Mouse (Mus musculus) midbrain, embryonic 16.5 days (tissue): ENCODE measurements around the gene Aimp1. TPM values are rescaled to one million over a fixed set of nuclear protein-coding genes. Genes with fewer than 3 reads are reported as not detected.

Source experiments
- ATAC-seq: fragments of 200-750 bp; cut with Nextera tagmentation; 2 replicates; pipeline ENCODE4 v1.8.0; 2017; ENCODE audit warnings: moderate TSS enrichment
- H3K27ac ChIP-seq: fragments of 300-500 bp; sonication (generic); 2 replicates; pipeline ENCODE4 v1.5.1; 2014; ENCODE audit warnings: mild to moderate bottlenecking, low read length, mixed read lengths
- H3K27me3 ChIP-seq: fragments of 300-500 bp; sonication (generic); 2 replicates; pipeline ENCODE4 v1.6.1; 2014; ENCODE audit warnings: low read depth, low read length, mixed read lengths; ENCODE audit not compliant: control insufficient read depth, insufficient read depth
- H3K36me3 ChIP-seq: fragments of 300-500 bp; sonication (generic); 2 replicates; pipeline ENCODE4 v1.6.1; 2014; ENCODE audit warnings: mild to moderate bottlenecking, low read length, moderate library complexity, mixed read lengths; ENCODE audit not compliant: control insufficient read depth, insufficient read depth
- H3K4me1 ChIP-seq: fragments of 300-500 bp; sonication (generic); 2 replicates; pipeline ENCODE4 v1.6.1; 2014; ENCODE audit warnings: mild to moderate bottlenecking, low read length, mixed read lengths; ENCODE audit not compliant: control insufficient read depth, insufficient read depth
- H3K4me2 ChIP-seq: fragments of 300-500 bp; sonication (generic); 2 replicates; pipeline ENCODE4 v1.6.1; 2014; ENCODE audit warnings: mild to moderate bottlenecking, low read length, mixed read lengths
- H3K4me3 ChIP-seq: fragments of 300-500 bp; sonication (generic); 2 replicates; pipeline ENCODE4 v1.5.1; 2014; ENCODE audit warnings: low read depth, mild to moderate bottlenecking, low read length, moderate library complexity, mixed read lengths
- H3K9ac ChIP-seq: fragments of 300-500 bp; sonication (generic); 2 replicates; pipeline ENCODE4 v1.6.1; 2014; ENCODE audit warnings: low read depth, low read length, mixed read lengths
- H3K9me3 ChIP-seq: fragments of 300-500 bp; sonication (generic); replicated peaks from 2 replicates; pipeline ENCODE4 v1.6.1; 2014; ENCODE audit warnings: mild to moderate bottlenecking, low read length, mixed read lengths; ENCODE audit not compliant: control insufficient read depth, poor library complexity, severe bottlenecking
- WGBS: fragments of 180-500 bp; shearing (Covaris S2); extraction: QIAGEN DNeasy Blood & Tissue Kit; methylation state at CpG from one replicate; pipeline ENCODE4 v1.1.7; 2014; 5-methylcytosine and 5-hydroxymethylcytosine counted together
- polyA plus RNA-seq: library from polyadenylated mRNA; unstranded; fragments of >200 nt; fragmentation: Nextera tagmentation; extraction: Ambion mirVana; gene quantifications from 2 replicates; pipeline ENCODE4 v1.2.1, GENCODE M21; 2015

The Aimp1 gene
- polyA plus RNA-seq, 1 experiment from 2014 or later = 59.7 TPM

- 59% methylated on average over 2 of the region's 2 CpGs for WGBS
Observed at GRCm38 (mm10) chr3:132655955-132656354, 28.2 kb downstream of the Aimp1 start.

GRCm38 (mm10) chr3:132653959-132654358, 30.2 kb downstream of the Aimp1 start:
- WGBS = 82% methylated on average over 7 of the region's 7 CpGs

More at GRCm38 (mm10) chr3:132655955-132656354, 28.2 kb downstream of the Aimp1 start:
- ATAC-seq = no peak
- Histone ChIP-seq H3K4me3 (no peak overlapping the region), H3K36me3 (peaks cover 6% of the 10 kb centered on the region), H3K27me3 (no peaks in the 10 kb centered on the region), H3K9ac (no peak overlapping the region), H3K27ac (no peak overlapping the region), H3K9me3 (no peaks in the 10 kb centered on the region), H3K4me1 (no peaks in the 10 kb centered on the region), H3K4me2 (no peak overlapping the region)

GRCm38 (mm10) chr3:132651776-132652175, 32.4 kb downstream of the Aimp1 start:
- Histone ChIP-seq H3K4me3 (no peak overlapping the region), H3K4me2 (no peak overlapping the region), H3K9me3 (no peaks in the 10 kb centered on the region), H3K9ac (no peak overlapping the region), H3K27ac (no peak overlapping the region), H3K4me1 (no peaks in the 10 kb centered on the region), H3K36me3 (no peaks in the 10 kb centered on the region), H3K27me3 (no peaks in the 10 kb centered on the region)
- 88% methylated on average over 3 of the region's 3 CpGs for WGBS
- no peak for ATAC-seq

More at GRCm38 (mm10) chr3:132653959-132654358, 30.2 kb downstream of the Aimp1 start:
- H3K27ac ChIP-seq = no peak overlapping the region
- no peaks in the 10 kb centered on the region for H3K9me3 ChIP-seq
- H3K4me1 ChIP-seq = no peaks in the 10 kb centered on the region
- H3K4me2 ChIP-seq = no peak overlapping the region
- no peak overlapping the region for H3K9ac ChIP-seq
- no peaks in the 10 kb centered on the region for H3K27me3 ChIP-seq
- no peak for ATAC-seq
- H3K4me3 ChIP-seq = no peak overlapping the region
- H3K36me3 ChIP-seq = no peaks in the 10 kb centered on the region

GRCm38 (mm10) chr3:132650191-132650590, 34.0 kb downstream of the Aimp1 start:
- WGBS = 87% methylated on average over 5 of the region's 5 CpGs
- Histone ChIP-seq H3K9me3 (no peaks in the 10 kb centered on the region), H3K4me1 (no peaks in the 10 kb centered on the region), H3K4me2 (no peak overlapping the region), H3K9ac (no peak overlapping the region), H3K27me3 (no peaks in the 10 kb centered on the region), H3K4me3 (no peak overlapping the region), H3K27ac (no peak overlapping the region), H3K36me3 (no peaks in the 10 kb centered on the region)
- no peak for ATAC-seq

GRCm38 (mm10) chr3:132649368-132649767, 34.8 kb downstream of the Aimp1 start:
- Histone ChIP-seq H3K9me3 (no peaks in the 10 kb centered on the region), H3K4me3 (no peak overlapping the region), H3K27me3 (no peaks in the 10 kb centered on the region), H3K36me3 (no peaks in the 10 kb centered on the region), H3K9ac (no peak overlapping the region), H3K4me2 (no peak overlapping the region), H3K27ac (no peak overlapping the region), H3K4me1 (no peaks in the 10 kb centered on the region)
- 87% methylated on average over 7 of the region's 7 CpGs for WGBS
- no peak for ATAC-seq

- ATAC-seq = no peak
- Histone ChIP-seq H3K27ac (no peak overlapping the region), H3K4me2 (no peak overlapping the region), H3K9ac (no peak overlapping the region), H3K9me3 (no peaks in the 10 kb centered on the region), H3K36me3 (no peaks in the 10 kb centered on the region), H3K27me3 (no peaks in the 10 kb centered on the region), H3K4me1 (no peaks in the 10 kb centered on the region), H3K4me3 (no peak overlapping the region)
- whole genome bisulfite sequencing = 52% methylated on average over 1 of the region's 1 CpGs
Observed at GRCm38 (mm10) chr3:132646814-132647213, 37.4 kb downstream of the Aimp1 start.

GRCm38 (mm10) chr3:132644071-132644470, 40.1 kb downstream of the Aimp1 start:
- no peaks in the 10 kb centered on the region for H3K9me3 ChIP-seq
- H3K4me3 ChIP-seq = no peak overlapping the region
- no peak for ATAC-seq
- no peak overlapping the region for H3K9ac ChIP-seq
- 93% methylated on average over 4 of the region's 4 CpGs for WGBS
- H3K36me3 ChIP-seq = no peaks in the 10 kb centered on the region
- H3K4me2 ChIP-seq = no peak overlapping the region
- H3K27me3 ChIP-seq = no peaks in the 10 kb centered on the region
- H3K4me1 ChIP-seq = no peaks in the 10 kb centered on the region
- H3K27ac ChIP-seq = no peak overlapping the region

GRCm38 (mm10) chr3:132637080-132637479, 47.1 kb downstream of the Aimp1 start:
- WGBS = 94% methylated on average over 3 of the region's 3 CpGs
- H3K27ac ChIP-seq = no peak overlapping the region
- H3K4me1 ChIP-seq = no peaks in the 10 kb centered on the region
- no peak for ATAC-seq
- no peak overlapping the region for H3K4me3 ChIP-seq
- H3K27me3 ChIP-seq = no peaks in the 10 kb centered on the region
- no peaks in the 10 kb centered on the region for H3K9me3 ChIP-seq
- no peak overlapping the region for H3K4me2 ChIP-seq
- H3K9ac ChIP-seq = no peak overlapping the region
- H3K36me3 ChIP-seq = no peaks in the 10 kb centered on the region

GRCm38 (mm10) chr3:132633261-132633660, 50.9 kb downstream of the Aimp1 start:
- 67% methylated on average over 2 of the region's 2 CpGs for WGBS
- ATAC-seq = no peak
- no peaks in the 10 kb centered on the region for H3K4me1 ChIP-seq
- H3K9ac ChIP-seq = no peak overlapping the region
- H3K4me2 ChIP-seq = no peak overlapping the region
- H3K9me3 ChIP-seq = no peaks in the 10 kb centered on the region
- H3K4me3 ChIP-seq = no peak overlapping the region
- no peak overlapping the region for H3K27ac ChIP-seq
- no peaks in the 10 kb centered on the region for H3K36me3 ChIP-seq
- H3K27me3 ChIP-seq = no peaks in the 10 kb centered on the region
